Mouse (Mus musculus): Measurements from ENCODE around the gene Coro1c. TPM values are rescaled to one million over a fixed set of nuclear protein-coding genes. Genes with fewer than 3 reads are reported as not detected.

Coro1c gene
- polyA plus RNA-seq, 1 experiment: 78.3 TPM

- H3K4me1 ChIP-seq (replicated peaks; ENCODE audit: control insufficient read depth, insufficient read depth, low read length): no peaks in the 10 kb centered on the region
- TF ChIP-seq POLR2A (IDR thresholded peaks at IDR 0.05; ENCODE audit: control insufficient read depth, extremely low read depth, insufficient read depth, low read length, poor library complexity) (no peak), CTCF (IDR thresholded peaks at IDR 0.05; ENCODE audit: borderline replicate concordance, control insufficient read depth, extremely low read depth, insufficient read depth, low read length, poor library complexity) (peak; percentile 41; the same call in 1 of the 2 replicates)
- H3K36me3 ChIP-seq (ENCODE audit: control insufficient read depth, insufficient read depth, low read length): no peaks in the 10 kb centered on the region
- WGBS: 95% methylated on average over 12 of the region's 12 CpGs
- no peak for DNase-seq
- no peak overlapping the region for H3K27ac ChIP-seq (ENCODE audit: control insufficient read depth, insufficient read depth, low read length)
- H3K4me3 ChIP-seq (ENCODE audit: control insufficient read depth, insufficient read depth, low read length): no peak overlapping the region
- no peaks in the 10 kb centered on the region for H3K27me3 ChIP-seq (ENCODE audit: control insufficient read depth, insufficient read depth, low read length)
These were observed 34.0 kb upstream of the Coro1c start for GRCm38 (mm10) chr5:113942580-113942979.

GRCm38 (mm10) chr5:113939263-113939900 lies 30.8 kb upstream of the Coro1c start:
- Histone ChIP-seq H3K27me3 (ENCODE audit: control insufficient read depth, insufficient read depth, low read length) (no peaks in the 10 kb centered on the region), H3K27ac (ENCODE audit: control insufficient read depth, insufficient read depth, low read length) (no peak overlapping the region), H3K4me1 (replicated peaks; ENCODE audit: control insufficient read depth, insufficient read depth, low read length) (no peaks in the 10 kb centered on the region), H3K4me3 (ENCODE audit: control insufficient read depth, insufficient read depth, low read length) (no peak overlapping the region), H3K36me3 (ENCODE audit: control insufficient read depth, insufficient read depth, low read length) (no peaks in the 10 kb centered on the region)
- 95% methylated on average over 12 of the region's 12 CpGs for WGBS
- no peak for DNase-seq
- TF ChIP-seq POLR2A (IDR thresholded peaks at IDR 0.05; ENCODE audit: control insufficient read depth, extremely low read depth, insufficient read depth, low read length, poor library complexity): no peak
- TF ChIP-seq CTCF (IDR thresholded peaks at IDR 0.05; ENCODE audit: borderline replicate concordance, control insufficient read depth, extremely low read depth, insufficient read depth, low read length, poor library complexity): no peak

- Histone ChIP-seq H3K27ac (ENCODE audit: control insufficient read depth, insufficient read depth, low read length) (no peak overlapping the region), H3K4me3 (ENCODE audit: control insufficient read depth, insufficient read depth, low read length) (no peak overlapping the region), H3K4me1 (replicated peaks; ENCODE audit: control insufficient read depth, insufficient read depth, low read length) (no peaks in the 10 kb centered on the region), H3K36me3 (ENCODE audit: control insufficient read depth, insufficient read depth, low read length) (no peaks in the 10 kb centered on the region), H3K27me3 (ENCODE audit: control insufficient read depth, insufficient read depth, low read length) (no peaks in the 10 kb centered on the region)
- TF ChIP-seq POLR2A (IDR thresholded peaks at IDR 0.05; ENCODE audit: control insufficient read depth, extremely low read depth, insufficient read depth, low read length, poor library complexity) (no peak), CTCF (IDR thresholded peaks at IDR 0.05; ENCODE audit: borderline replicate concordance, control insufficient read depth, extremely low read depth, insufficient read depth, low read length, poor library complexity) (no peak)
- no peak for DNase-seq
- 51% methylated on average over 7 of the region's 7 CpGs for WGBS
These were observed 29.1 kb upstream of the Coro1c start for GRCm38 (mm10) chr5:113937650-113938049.

DNA sequence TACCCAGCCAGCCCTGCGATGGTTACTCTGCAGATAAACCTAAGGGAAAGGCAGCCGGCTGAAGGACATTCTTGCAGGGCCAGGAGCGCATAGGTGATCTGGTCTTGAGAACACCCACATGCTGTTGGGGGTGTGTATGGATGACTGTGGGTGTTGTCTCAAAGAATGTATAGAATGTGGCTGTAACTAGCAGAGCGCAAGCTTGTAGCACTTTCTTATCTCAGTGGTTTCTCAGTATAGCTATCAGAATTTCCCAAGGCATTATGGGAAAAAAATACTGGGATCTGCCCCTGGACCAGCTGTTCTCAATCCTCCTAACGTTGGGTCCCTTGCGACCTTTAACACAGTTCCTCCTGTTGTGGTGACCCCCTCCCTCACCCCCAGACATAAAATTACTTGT lies 25.3 kb upstream of the Coro1c start:
- WGBS: 92% methylated on average over 6 of the region's 6 CpGs
- Histone ChIP-seq H3K4me3 (ENCODE audit: control insufficient read depth, insufficient read depth, low read length) (no peak overlapping the region), H3K36me3 (ENCODE audit: control insufficient read depth, insufficient read depth, low read length) (no peaks in the 10 kb centered on the region), H3K4me1 (replicated peaks; ENCODE audit: control insufficient read depth, insufficient read depth, low read length) (peaks cover 10% of the 10 kb centered on the region), H3K27me3 (ENCODE audit: control insufficient read depth, insufficient read depth, low read length) (no peaks in the 10 kb centered on the region), H3K27ac (ENCODE audit: control insufficient read depth, insufficient read depth, low read length) (no peak overlapping the region)
- TF ChIP-seq POLR2A (IDR thresholded peaks at IDR 0.05; ENCODE audit: control insufficient read depth, extremely low read depth, insufficient read depth, low read length, poor library complexity): no peak
- no peak for TF ChIP-seq CTCF (IDR thresholded peaks at IDR 0.05; ENCODE audit: borderline replicate concordance, control insufficient read depth, extremely low read depth, insufficient read depth, low read length, poor library complexity)
- no peak for DNase-seq

DNA sequence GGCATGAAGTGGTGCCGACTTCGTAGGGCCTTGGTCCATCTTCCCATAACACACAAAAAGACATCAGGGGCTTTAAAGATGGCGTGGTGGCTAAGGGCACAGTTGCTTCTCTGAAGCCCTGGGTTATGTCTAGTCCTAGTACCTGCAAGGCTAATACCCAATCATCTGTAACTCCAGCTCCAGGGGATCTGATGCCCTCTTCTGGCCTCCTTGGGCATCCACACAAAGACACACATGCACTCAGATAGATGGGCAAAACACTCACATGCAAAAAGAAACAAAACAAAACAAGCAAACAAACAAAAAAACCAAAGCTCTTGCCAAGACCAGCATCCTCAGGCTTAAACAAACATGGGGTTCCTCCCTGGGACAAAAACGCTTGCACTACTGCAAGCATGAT lies 24.9 kb upstream of the Coro1c start:
- H3K27ac ChIP-seq (ENCODE audit: control insufficient read depth, insufficient read depth, low read length): no peak overlapping the region
- H3K4me3 ChIP-seq (ENCODE audit: control insufficient read depth, insufficient read depth, low read length): no peak overlapping the region
- 93% methylated on average over 4 of the region's 4 CpGs for WGBS
- H3K4me1 ChIP-seq (replicated peaks; ENCODE audit: control insufficient read depth, insufficient read depth, low read length): peaks cover 10% of the 10 kb centered on the region
- H3K36me3 ChIP-seq (ENCODE audit: control insufficient read depth, insufficient read depth, low read length): no peaks in the 10 kb centered on the region
- no peak for DNase-seq
- H3K27me3 ChIP-seq (ENCODE audit: control insufficient read depth, insufficient read depth, low read length): no peaks in the 10 kb centered on the region
- TF ChIP-seq POLR2A (IDR thresholded peaks at IDR 0.05; ENCODE audit: control insufficient read depth, extremely low read depth, insufficient read depth, low read length, poor library complexity) (no peak), CTCF (IDR thresholded peaks at IDR 0.05; ENCODE audit: borderline replicate concordance, control insufficient read depth, extremely low read depth, insufficient read depth, low read length, poor library complexity) (no peak)

DNA sequence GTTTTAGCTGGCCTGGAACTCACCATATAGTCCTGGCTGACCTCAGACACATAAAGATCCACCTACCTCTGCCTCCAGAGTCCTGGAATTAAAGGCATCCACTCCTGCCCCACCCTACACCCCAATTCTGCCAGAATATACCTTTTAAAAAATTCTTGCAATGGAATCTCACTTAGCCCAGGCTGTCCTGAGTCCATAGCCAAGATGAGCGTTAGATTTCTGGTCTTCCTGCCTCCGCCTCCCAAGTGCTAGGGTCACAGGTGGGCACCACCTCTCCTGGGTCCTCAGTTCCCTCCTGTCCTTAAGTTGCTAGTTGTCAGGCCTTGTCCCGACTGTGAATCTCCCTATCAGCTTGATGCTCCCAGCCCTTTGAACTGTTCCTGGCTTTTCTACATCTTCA lies 23.8 kb upstream of the Coro1c start:
- Histone ChIP-seq H3K4me3 (ENCODE audit: control insufficient read depth, insufficient read depth, low read length) (no peak overlapping the region), H3K27ac (ENCODE audit: control insufficient read depth, insufficient read depth, low read length) (no peak overlapping the region), H3K36me3 (ENCODE audit: control insufficient read depth, insufficient read depth, low read length) (no peaks in the 10 kb centered on the region), H3K4me1 (replicated peaks; ENCODE audit: control insufficient read depth, insufficient read depth, low read length) (peaks cover 10% of the 10 kb centered on the region), H3K27me3 (ENCODE audit: control insufficient read depth, insufficient read depth, low read length) (no peaks in the 10 kb centered on the region)
- DNase-seq: no peak
- WGBS: 92% methylated on average over 3 of the region's 3 CpGs
- TF ChIP-seq POLR2A (IDR thresholded peaks at IDR 0.05; ENCODE audit: control insufficient read depth, extremely low read depth, insufficient read depth, low read length, poor library complexity): no peak
- no peak for TF ChIP-seq CTCF (IDR thresholded peaks at IDR 0.05; ENCODE audit: borderline replicate concordance, control insufficient read depth, extremely low read depth, insufficient read depth, low read length, poor library complexity)

All from thymus, adult 2 months (tissue).